Mouse (Mus musculus): ENCODE data around the gene Dst. TPM values are rescaled to one million over a fixed set of nuclear protein-coding genes. Genes with fewer than 3 reads are reported as not detected.

Dst gene
- total RNA-seq, 2 experiments from 2014 or later = 202 to 225 TPM

- no peak for DNase-seq (ENCODE audit: low spot score in 2 of 2)
These were observed 216.4 kb downstream of the Dst start for GRCm38 (mm10) chr1:34124376-34124775.

- DNase-seq (ENCODE audit: low spot score in 2 of 2) = no peak
These were observed 217.1 kb downstream of the Dst start for GRCm38 (mm10) chr1:34125148-34125547.

GRCm38 (mm10) chr1:34127714-34128474, 219.9 kb downstream of the Dst start:
- DNase-seq (ENCODE audit: low spot score in 2 of 2) = no peak

- no peak for DNase-seq (ENCODE audit: low spot score in 2 of 2)
These were observed 220.8 kb downstream of the Dst start for GRCm38 (mm10) chr1:34128796-34129195.

- no peak for DNase-seq (ENCODE audit: low spot score in 2 of 2)
These were observed 221.7 kb downstream of the Dst start for GRCm38 (mm10) chr1:34129691-34130090.

GRCm38 (mm10) chr1:34130804-34131203, 222.8 kb downstream of the Dst start:
- no peak for DNase-seq (ENCODE audit: low spot score in 2 of 2)

- DNase-seq (ENCODE audit: low spot score in 2 of 2) = no peak
These were observed 224.8 kb downstream of the Dst start for GRCm38 (mm10) chr1:34132875-34133274.

GRCm38 (mm10) chr1:34135535-34135934, 227.5 kb downstream of the Dst start:
- DNase-seq (ENCODE audit: low spot score in 2 of 2) = no peak

- no peak for DNase-seq (ENCODE audit: low spot score in 2 of 2)
These were observed 231.3 kb downstream of the Dst start for GRCm38 (mm10) chr1:34139191-34139853.

GRCm38 (mm10) chr1:34139871-34140471, 231.9 kb downstream of the Dst start:
- no peak for DNase-seq (ENCODE audit: low spot score in 2 of 2)

- DNase-seq (ENCODE audit: low spot score in 2 of 2) = no peak
These were observed 232.7 kb downstream of the Dst start for GRCm38 (mm10) chr1:34140686-34141085.

GRCm38 (mm10) chr1:34142951-34143580, 235.0 kb downstream of the Dst start:
- no peak for DNase-seq (ENCODE audit: low spot score in 2 of 2)

- DNase-seq (ENCODE audit: low spot score in 2 of 2) = no peak
These were observed 236.8 kb downstream of the Dst start for GRCm38 (mm10) chr1:34144826-34145225.

GRCm38 (mm10) chr1:34148039-34148438, 240.0 kb downstream of the Dst start:
- DNase-seq (ENCODE audit: low spot score in 2 of 2) = no peak

- DNase-seq (ENCODE audit: low spot score in 2 of 2) = no peak
These were observed 242.5 kb downstream of the Dst start for GRCm38 (mm10) chr1:34150416-34151093.

GRCm38 (mm10) chr1:34152683-34153082, 244.7 kb downstream of the Dst start:
- DNase-seq (ENCODE audit: low spot score in 2 of 2) = no peak

GRCm38 (mm10) chr1:34156058-34156457, 248.0 kb downstream of the Dst start:
- no peak for DNase-seq (ENCODE audit: low spot score in 2 of 2)

GRCm38 (mm10) chr1:34157702-34158101, 249.7 kb downstream of the Dst start:
- DNase-seq (ENCODE audit: low spot score in 2 of 2) = no peak

- DNase-seq (ENCODE audit: low spot score in 2 of 2) = no peak
These were observed 250.8 kb downstream of the Dst start for GRCm38 (mm10) chr1:34158822-34159221.

GRCm38 (mm10) chr1:34159898-34160297, 251.9 kb downstream of the Dst start:
- no peak for DNase-seq (ENCODE audit: low spot score in 2 of 2)

- peak; percentile 88 to 89 for DNase-seq (ENCODE audit: low spot score in 2 of 2)
These were observed 256.7 kb downstream of the Dst start for GRCm38 (mm10) chr1:34164616-34165295.
